Mouse (Mus musculus) lung, postnatal 0 days (tissue): Measurements from ENCODE around the gene Ksr1.

Source experiments
- CTCF ChIP-seq: IDR thresholded peaks from 2 replicates; pipeline ENCODE4 v1.5.1; 2016; ENCODE audit warnings: antibody characterized with exemption, mild to moderate bottlenecking
- EP300 ChIP-seq: IDR thresholded peaks from 2 replicates; pipeline ENCODE4 v1.6.1; 2016; ENCODE audit warnings: antibody characterized with exemption, mild to moderate bottlenecking, control low read depth

- no peak for TF ChIP-seq CTCF
- TF ChIP-seq EP300: no peak
Measured at GRCm38 (mm10) chr11:78971746-78972145, 174.5 kb downstream of the Ksr1 start.
